Mouse (Mus musculus) heart, postnatal 10 days (tissue): ENCODE measurements at regions not wholly inside any gene's neighbourhood (a gene's known extent, or its start where the extent isn't known, plus 50 kb on each side); places are given as distances from the start of the nearest gene placed in this dataset.

Experiments used
- DNase-seq, 2 experiments: peaks; one replicate each; pipeline ENCODE4 v3.0.0; 2021
- intact Hi-C: fragments of 180-260 bp; cut with DNase I; formaldehyde crosslinking; loops from one replicate; pipeline ENCODE4 v1.15.1; 2025

- no peak for DNase-seq
- intact Hi-C loops = no loop called here
These were observed 62.3 kb upstream of the Agr3 start for GRCm38 (mm10) chr12:35863141-35863540.

DNA sequence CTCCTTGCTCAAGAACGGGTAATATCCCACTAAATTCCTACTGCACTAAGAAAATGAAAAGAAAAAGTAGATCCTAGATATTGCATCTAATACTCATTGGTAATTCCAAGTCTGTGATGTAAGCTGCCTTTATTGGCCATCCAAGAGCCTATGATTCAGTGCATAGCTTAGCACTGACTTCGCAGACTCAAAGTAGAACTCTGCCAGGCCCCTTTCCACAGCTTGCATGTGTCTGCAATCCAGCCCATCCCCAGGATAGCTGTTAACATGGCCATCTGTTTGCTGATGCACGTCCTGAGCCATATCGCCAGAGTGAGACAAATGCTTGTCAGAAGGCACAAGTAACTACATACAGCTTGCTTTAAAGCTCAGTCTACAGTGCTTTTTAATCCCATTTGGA, 72.3 kb upstream of the Agr3 start:
- peak; percentile 72 to 77 for DNase-seq

GRCm38 (mm10) chr12:35846905-35847610, 78.4 kb upstream of the Agr3 start:
- intact Hi-C loops = no loop called here
- peak; percentile 58 to 64 for DNase-seq

More for the DNA sequence above, 72.3 kb upstream of the Agr3 start:
- intact Hi-C loops = no loop called here

GRCm38 (mm10) chr12:35836946-35837345, 88.5 kb upstream of the Agr3 start:
- intact Hi-C loops = no loop called here
- DNase-seq = no peak

- intact Hi-C loops = loop anchor here (5.0 kb wide), 1 partner anchor 611 kb away; no protein-coding TSS in a partner anchor
- DNase-seq = no peak
These were observed 92.1 kb upstream of the Agr3 start for GRCm38 (mm10) chr12:35833285-35833684.

DNA sequence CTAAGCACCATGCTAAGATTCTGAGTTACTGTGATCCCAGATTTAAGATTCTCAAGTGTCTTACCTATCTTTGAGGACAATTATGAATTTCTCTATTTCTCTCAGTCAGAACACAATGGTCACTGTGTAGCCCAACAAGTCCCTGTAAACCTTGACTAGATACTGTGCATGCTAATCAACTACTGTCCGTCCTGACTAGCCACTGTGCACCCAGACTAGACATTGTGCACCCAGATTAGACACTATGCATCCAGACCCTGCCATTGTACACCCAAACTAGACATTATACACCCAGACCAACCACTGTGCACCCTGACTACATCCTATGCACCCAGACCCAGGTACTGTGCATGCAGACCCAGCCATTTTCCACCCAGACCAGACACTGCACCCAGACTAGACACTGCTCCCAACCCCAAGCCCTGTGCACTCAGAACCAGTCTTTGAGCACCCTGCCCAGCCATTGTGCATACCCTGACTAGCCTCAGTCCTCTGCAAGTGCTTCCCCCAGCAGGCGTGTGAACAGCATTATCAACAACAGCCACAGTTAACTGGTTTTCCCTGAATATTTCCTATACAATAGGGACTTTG, 93.4 kb upstream of the Agr3 start:
- intact Hi-C loops = loop anchor here (1.0 to 5.0 kb wide), 3 partner anchors 300 to 610 kb away; no protein-coding TSS in a partner anchor
- DNase-seq = no peak

DNA sequence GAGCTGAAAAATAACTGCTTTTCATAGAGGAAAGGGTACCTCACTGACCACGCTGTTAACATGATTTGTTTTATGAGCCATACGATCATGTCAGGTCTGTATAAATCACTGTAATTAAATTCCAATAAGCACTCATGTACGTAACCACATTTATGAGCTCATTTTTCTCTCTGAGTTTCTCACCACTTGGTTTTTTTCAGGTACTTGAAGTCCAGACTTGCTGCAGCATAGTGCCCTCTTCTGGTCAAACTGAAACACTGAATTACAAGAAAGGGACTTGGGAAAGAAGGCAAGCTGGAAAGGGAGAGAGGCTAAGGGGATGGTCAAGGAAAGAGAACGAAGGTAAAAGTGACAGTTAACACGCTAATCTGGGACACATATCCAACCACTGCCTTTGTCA, 94.2 kb upstream of the Agr3 start:
- DNase-seq = peak; percentile 63 to 70
- intact Hi-C loops = loop anchor here (1.0 to 5.0 kb wide), 3 partner anchors 299 to 609 kb away; no protein-coding TSS in a partner anchor

DNA sequence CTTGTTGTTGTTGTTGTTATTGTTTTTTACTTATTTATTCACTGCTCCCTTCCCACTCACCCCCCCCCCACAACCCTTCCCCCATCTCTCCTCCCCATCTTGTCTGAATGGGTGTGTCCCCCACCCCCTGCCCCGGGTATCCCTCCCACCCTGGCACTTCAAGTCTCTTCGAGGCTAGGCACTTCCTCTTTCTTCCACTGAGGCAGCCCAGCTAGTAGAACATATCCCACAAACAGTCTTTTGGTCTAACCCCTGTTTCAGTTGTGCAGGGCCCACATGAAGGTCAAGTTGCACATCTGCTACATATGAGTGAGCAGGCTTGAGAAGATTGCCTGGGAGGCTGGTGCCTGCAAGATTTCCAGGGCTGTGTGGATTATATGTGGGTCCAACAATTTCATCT, 97.6 kb upstream of the Agr3 start:
- intact Hi-C loops = no loop called here

DNA sequence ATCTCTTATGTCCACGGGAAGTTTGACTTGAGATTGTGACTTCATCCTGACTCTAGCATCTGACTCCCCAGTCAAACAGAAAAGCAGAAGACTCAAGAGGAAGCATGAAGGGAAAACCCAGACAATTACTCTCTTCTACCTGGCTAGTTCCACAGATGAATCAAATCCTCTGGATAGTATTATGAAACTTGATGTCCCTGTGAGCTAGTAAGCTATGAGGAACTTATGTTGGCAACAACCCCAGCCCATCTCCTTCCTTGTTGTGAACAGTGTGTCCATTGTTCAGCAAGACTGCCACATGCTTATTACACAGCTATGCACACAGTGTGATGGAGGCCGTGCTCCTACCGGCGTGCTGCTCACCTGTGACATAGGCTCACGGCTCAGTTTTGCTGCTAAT, 98.4 kb upstream of the Agr3 start:
- intact Hi-C loops = no loop called here
- no peak for DNase-seq

More for the DNA sequence above, 97.6 kb upstream of the Agr3 start:
- no peak for DNase-seq

DNA sequence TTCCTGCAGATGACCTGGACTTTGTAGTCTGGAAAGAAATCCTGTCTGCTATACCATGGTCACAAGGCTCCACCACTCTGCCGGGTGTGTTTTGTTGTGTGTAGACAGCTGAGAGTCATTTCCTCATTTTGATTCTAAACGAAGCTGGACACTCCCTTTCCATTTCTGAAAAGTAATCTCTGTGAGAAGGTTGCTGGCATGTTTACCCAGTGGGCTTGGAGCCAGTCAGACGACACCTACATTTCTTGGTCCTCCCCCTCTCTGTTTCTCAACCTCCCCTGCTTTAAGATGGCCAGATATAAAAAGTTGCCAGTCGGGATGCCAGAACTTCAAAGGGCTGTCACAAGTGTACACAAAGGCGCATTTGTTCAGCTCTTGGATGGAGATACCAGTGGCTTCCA, 100.8 kb upstream of the Agr3 start:
- DNase-seq = peak; percentile 18 to 20
- intact Hi-C loops = no loop called here

DNA sequence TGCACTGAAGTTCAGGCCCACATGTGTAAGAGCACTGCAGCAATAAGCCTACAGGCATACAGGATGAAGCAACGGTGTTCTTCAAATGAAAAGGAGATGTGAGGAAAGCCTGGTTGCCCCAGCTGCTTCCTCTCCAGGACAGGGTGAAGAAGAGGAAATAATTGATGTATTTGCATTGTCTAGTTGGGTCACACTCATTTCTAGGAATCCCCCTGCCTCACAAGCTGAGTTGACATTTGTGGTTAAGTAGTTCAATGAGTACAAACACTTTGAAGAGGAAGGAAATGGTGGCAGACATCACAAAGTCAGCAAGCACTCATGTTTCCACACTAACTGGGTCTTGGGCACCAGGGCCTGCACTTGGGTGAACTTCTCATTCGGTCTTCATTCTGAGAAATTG, 126.2 kb upstream of the Agr3 start:
- intact Hi-C loops = no loop called here
- DNase-seq = peak; percentile 6 to 13

DNA sequence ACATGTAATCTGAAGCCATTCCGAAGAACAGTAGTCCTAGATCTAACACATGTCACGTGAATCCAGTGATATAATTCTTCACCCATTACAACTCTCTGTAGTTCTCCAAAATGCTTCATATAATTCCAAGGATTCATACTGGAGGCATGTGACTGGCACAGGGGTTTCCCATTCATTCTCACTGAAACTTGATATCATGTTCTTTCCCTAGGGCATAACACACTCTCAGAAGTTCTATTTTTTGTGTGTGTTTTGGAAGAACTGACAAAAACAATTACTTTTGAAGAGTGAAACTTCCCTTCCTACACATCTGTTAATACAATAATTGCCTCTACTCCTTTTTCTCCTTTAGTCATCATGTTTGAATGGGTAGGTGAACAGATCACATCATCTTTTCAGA, 150.0 kb upstream of the Agr3 start:
- no peak for DNase-seq
- intact Hi-C loops = no loop called here

DNA sequence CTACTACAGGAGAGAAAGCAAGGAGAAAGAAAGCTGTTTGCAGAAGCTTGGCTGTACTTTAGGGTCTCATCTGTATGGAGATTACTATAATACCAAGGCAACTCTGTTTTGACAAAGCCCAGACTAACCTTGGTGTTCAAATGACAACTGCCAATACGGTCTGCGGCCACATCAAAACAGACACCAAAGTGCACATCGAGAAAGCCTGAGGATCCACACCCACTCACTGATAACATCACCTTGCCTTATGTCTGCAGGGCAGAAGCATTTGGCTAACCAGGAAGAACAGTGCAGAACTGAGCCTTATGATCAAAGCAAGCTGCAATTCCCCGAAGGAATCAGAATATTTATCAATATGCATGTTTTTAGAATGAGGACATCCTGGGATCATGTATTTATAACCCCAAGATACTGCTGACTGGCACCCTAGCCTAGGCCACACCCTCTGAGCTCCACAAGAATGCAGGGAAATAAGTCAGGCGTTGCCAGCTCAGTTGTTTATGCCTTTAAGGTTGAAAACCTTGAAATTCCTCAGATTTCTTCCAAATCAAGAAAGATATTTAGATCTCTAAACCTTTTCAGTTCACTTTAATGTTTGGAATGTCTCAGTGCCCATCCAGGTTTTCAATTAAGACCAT, 154.9 kb upstream of the Agr3 start:
- intact Hi-C loops = no loop called here

GRCm38 (mm10) chr12:35758916-35759315, 166.5 kb upstream of the Agr3 start:
- intact Hi-C loops = no loop called here

More for the DNA sequence above, 154.9 kb upstream of the Agr3 start:
- DNase-seq = no peak

GRCm38 (mm10) chr12:35755159-35755558, 170.3 kb upstream of the Agr3 start:
- DNase-seq = no peak
- intact Hi-C loops = no loop called here

More at GRCm38 (mm10) chr12:35758916-35759315, 166.5 kb upstream of the Agr3 start:
- no peak for DNase-seq

DNA sequence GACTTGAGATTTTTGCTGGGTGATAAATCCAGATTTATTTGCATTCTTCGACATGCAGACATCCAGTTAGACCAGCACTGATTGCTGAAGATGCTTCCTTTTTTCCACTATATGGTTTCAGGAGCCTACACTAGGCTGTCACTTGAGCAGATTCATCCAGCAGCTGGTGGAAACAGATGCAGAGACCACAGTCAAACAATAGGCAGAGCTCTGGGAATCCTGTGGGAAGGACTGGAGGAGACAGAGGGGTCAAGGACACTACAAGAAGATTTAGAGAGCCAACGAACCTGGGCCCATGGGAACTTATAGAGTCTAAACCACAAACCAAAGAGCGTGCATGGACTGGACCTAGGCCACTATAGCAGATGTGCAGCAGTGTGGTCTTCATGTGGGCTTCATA, 177.4 kb upstream of the Agr3 start:
- DNase-seq = no peak
- intact Hi-C loops = no loop called here

DNA sequence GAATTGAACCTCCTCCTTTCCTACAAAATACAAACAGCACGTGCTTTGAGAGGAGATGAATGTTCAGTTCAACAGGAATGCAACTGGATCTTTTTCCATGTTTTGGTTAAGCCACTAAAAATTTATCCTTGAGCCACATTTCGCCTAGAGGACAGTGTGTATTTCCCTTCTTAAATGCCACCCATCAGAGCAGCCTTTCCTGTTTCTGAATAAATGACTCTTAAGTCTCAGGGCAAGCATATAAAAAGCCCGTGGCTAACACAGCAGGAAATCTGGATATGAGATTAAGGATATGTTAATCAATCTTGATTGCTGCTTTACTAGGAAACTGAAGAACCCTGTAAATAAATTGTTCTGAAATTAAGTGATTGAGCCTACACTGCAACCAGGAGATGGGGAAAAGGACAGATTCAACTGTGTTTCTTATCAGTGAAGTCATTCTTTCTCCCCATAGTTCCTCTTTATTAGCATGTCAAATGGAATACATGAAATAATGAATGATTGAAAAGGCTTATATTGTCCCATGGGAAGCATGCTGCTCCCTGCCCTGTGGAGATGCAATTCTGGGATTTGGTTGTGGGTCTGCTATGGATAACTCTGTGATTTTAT, 178.6 kb upstream of the Agr3 start:
- DNase-seq = no peak
- intact Hi-C loops = no loop called here

GRCm38 (mm10) chr12:35742729-35743128, 182.7 kb upstream of the Agr3 start:
- DNase-seq = no peak
- intact Hi-C loops = no loop called here

GRCm38 (mm10) chr12:35736427-35736826, 189.0 kb upstream of the Agr3 start:
- intact Hi-C loops = loop anchor here (10.0 kb wide), 1 partner anchor 422 kb away; no protein-coding TSS in a partner anchor
- DNase-seq = no peak

- intact Hi-C loops = loop anchor here (10.0 kb wide), 1 partner anchor 420 kb away; no protein-coding TSS in a partner anchor
- DNase-seq = no peak
These were observed 190.4 kb upstream of the Agr3 start for GRCm38 (mm10) chr12:35735002-35735401.

- intact Hi-C loops = loop anchor here (10.0 kb wide), 1 partner anchor 420 kb away; no protein-coding TSS in a partner anchor
- DNase-seq = no peak
These were observed 191.0 kb upstream of the Agr3 start for GRCm38 (mm10) chr12:35734371-35734770.
